8 mouse cellular contexts compared by ENCODE assay signal in the genomic region with DNA sequence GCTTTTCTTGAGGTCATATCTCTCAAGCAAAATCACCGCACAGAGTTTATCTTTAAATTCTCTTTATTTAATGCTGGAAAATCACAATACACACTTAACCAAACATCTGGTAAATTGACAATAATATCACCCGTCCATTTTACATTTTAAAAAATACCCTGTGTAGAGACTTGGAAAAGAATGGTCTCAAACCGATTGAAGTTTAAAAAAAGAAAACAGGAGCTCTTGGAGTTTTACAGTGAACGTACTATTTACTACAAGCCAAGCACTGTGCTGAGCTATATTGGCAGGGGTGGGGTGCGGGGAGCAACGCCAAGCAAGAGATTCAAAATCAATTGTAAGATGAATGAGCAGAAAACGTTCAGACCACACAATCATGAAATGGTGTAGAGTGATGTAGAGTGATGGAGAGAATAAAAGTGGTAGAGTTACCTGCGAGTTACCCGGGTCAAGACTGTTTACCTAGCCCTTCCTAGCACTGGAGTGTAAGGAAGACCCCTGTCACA. TPM values are rescaled to one million over a fixed set of nuclear protein-coding genes. Genes with fewer than 3 reads are reported as not detected.
DNase-seq lines count a peak whose midpoint lies in the region; ATAC-seq and TF ChIP-seq lines count a peak whose summit lies in the region.

Gene Ctbs (plus strand): TSS at position 51 of the 506 bp plus-strand sequence.

- WGBS in forebrain, embryonic 14.5 days = 50% methylated on average over 9 of the region's 9 CpGs
- 52% methylated on average over 9 of the region's 9 CpGs for WGBS in liver, postnatal 0 days (ENCODE audit: insufficient replicate concordance)

- DNase-seq in frontal cortex, postnatal 25 days (ENCODE audit: low spot score in 2 of 2) = no peak
- no peak for DNase-seq in CH12.LX (ENCODE audit: extremely low read depth)
- DNase-seq in forebrain, embryonic 14.5 days (ENCODE audit: low spot score) = no peak
- no peak for DNase-seq in liver, postnatal 0 days
- DNase-seq in ovary, adult 18-20 months (ENCODE audit: low spot score) = no peak
- DNase-seq in layer of hippocampus, postnatal 25 days (ENCODE audit: extremely low spot score in 1 of 2, low spot score in 1 of 2) = no peak
- DNase-seq in gastrocnemius, postnatal 25 days = no peak

- peaks cover 3% of the 10 kb centered on the region; the same call in 1 of the 2 replicates for H3K79me2 ChIP-seq in CH12.LX (replicated peaks; ENCODE audit: control insufficient read depth, extremely low read depth, insufficient read depth, poor library complexity, severe bottlenecking)

- TF ChIP-seq CTCF in CH12.LX (conservative IDR thresholded peaks at IDR 0.05 in 1 of 2, IDR thresholded peaks at IDR 0.05 in 1 of 2; ENCODE audit: low read depth in 2 of 2, low read length in 2 of 2) = no peak
- no peak for TF ChIP-seq CTCF in liver, postnatal 0 days (IDR thresholded peaks at IDR 0.05; ENCODE audit: low read depth)

- no peak for TF ChIP-seq EP300 in CH12.LX (IDR thresholded peaks at IDR 0.05; ENCODE audit: low read length)
- no peak for TF ChIP-seq EP300 in liver, postnatal 0 days (IDR thresholded peaks at IDR 0.05; ENCODE audit: low read depth)

- peak within 1 kb of the TSS; percentile 29; the same call in 1 of the 2 replicates for H3K27ac ChIP-seq in CH12.LX (ENCODE audit: insufficient read depth, low read depth)
- peak within 1 kb of the TSS; percentile 58; the same call in 1 of the 2 replicates for H3K27ac ChIP-seq in forebrain, embryonic 14.5 days (ENCODE audit: low read depth, low read length)
- H3K27ac ChIP-seq in liver, postnatal 0 days (ENCODE audit: low read depth) = peak within 1 kb of the TSS; percentile 93

- no peak for TF ChIP-seq POLR2A in CH12.LX (IDR thresholded peaks at IDR 0.05; ENCODE audit: low read depth, low read length)

- ATAC-seq in frontal cortex, adult (ENCODE audit: low TSS enrichment) = peak; percentile 18
- no peak for ATAC-seq in forebrain, embryonic 14.5 days
- ATAC-seq in liver, postnatal 0 days = 0 out of 2 replicates have a peak, but pooled peaks have one; percentile 0

- peak within 1 kb of the TSS; percentile 91 for H3K4me2 ChIP-seq in CH12.LX (ENCODE audit: insufficient read depth, low read depth, poor library complexity, severe bottlenecking)
- peak within 1 kb of the TSS; percentile 81 for H3K4me2 ChIP-seq in forebrain, embryonic 14.5 days (ENCODE audit: low read length)
- H3K4me2 ChIP-seq in liver, postnatal 0 days (ENCODE audit: low read depth, low read length) = peak within 1 kb of the TSS; percentile 84

- H3K36me3 ChIP-seq in CH12.LX (replicated peaks in 1 of 2; ENCODE audit: control insufficient read depth in 1 of 2, insufficient read depth in 1 of 2, low read length in 1 of 2) = peaks cover 0 to 20% of the 10 kb centered on the region in 2 experiments
- H3K36me3 ChIP-seq in forebrain, embryonic 14.5 days (ENCODE audit: control insufficient read depth, insufficient read depth, low read length) = no peaks in the 10 kb centered on the region
- no peaks in the 10 kb centered on the region for H3K36me3 ChIP-seq in liver, postnatal 0 days (replicated peaks; ENCODE audit: insufficient read depth, low read length)

- TF ChIP-seq RAD21 in CH12.LX (IDR thresholded peaks at IDR 0.05; ENCODE audit: low read depth, low read length) = no peak

- peak within 1 kb of the TSS; percentile 64 to 91 (median 89) for H3K4me3 ChIP-seq in CH12.LX (replicated peaks in 1 of 3; ENCODE audit: low read depth in 2 of 3, low read length in 2 of 3, poor library complexity in 1 of 3)
- H3K4me3 ChIP-seq in forebrain, embryonic 14.5 days (ENCODE audit: low read depth, low read length) = peak within 1 kb of the TSS; percentile 46
- peak within 1 kb of the TSS; percentile 59 for H3K4me3 ChIP-seq in liver, postnatal 0 days (ENCODE audit: low read depth, low read length)

- H3K9me3 ChIP-seq in CH12.LX (replicated peaks; ENCODE audit: low read length) = no peaks in the 10 kb centered on the region
- no peaks in the 10 kb centered on the region for H3K9me3 ChIP-seq in forebrain, embryonic 14.5 days (replicated peaks; ENCODE audit: control insufficient read depth, low read length)
- no peaks in the 10 kb centered on the region for H3K9me3 ChIP-seq in liver, postnatal 0 days (ENCODE audit: low read length)

- dilution Hi-C loops in CH12.LX (cut with MboI; ENCODE audit: extremely low pct_ligation_motif_present, extremely low pct_unique_long_range_greater_than_20kb, low sequenced_read_pairs) = no loop called here

- in situ Hi-C loops in CH12.LX (cut with MboI; ENCODE audit: low pct_ligation_motif_present, low pct_unique_long_range_greater_than_20kb, low sequenced_read_pairs) = no loop called here

- H3K4me1 ChIP-seq in CH12.LX (ENCODE audit: control insufficient read depth in 1 of 2, insufficient read depth in 2 of 2) = peaks cover 9 to 21% of the 10 kb centered on the region in 2 experiments
- 0 out of 2 replicates have a peak, but pooled peaks cover 3% of the 10 kb centered on the region for H3K4me1 ChIP-seq in forebrain, embryonic 14.5 days (ENCODE audit: control insufficient read depth, insufficient read depth, low read length)
- H3K4me1 ChIP-seq in liver, postnatal 0 days (ENCODE audit: insufficient read depth) = peaks cover 9% of the 10 kb centered on the region

- peak within 1 kb of the TSS; percentile 77 for H3K9ac ChIP-seq in CH12.LX (ENCODE audit: insufficient read depth, low read depth)
- peak within 1 kb of the TSS; percentile 70 for H3K9ac ChIP-seq in forebrain, embryonic 14.5 days (ENCODE audit: low read length)
- H3K9ac ChIP-seq in liver, postnatal 0 days (replicated peaks) = peak within 1 kb of the TSS; percentile 83

- H3K27me3 ChIP-seq in CH12.LX (replicated peaks) = no peaks in the 10 kb centered on the region
- H3K27me3 ChIP-seq in forebrain, embryonic 14.5 days (replicated peaks; ENCODE audit: control insufficient read depth, insufficient read depth, low read length) = no peaks in the 10 kb centered on the region
- no peaks in the 10 kb centered on the region for H3K27me3 ChIP-seq in liver, postnatal 0 days (ENCODE audit: insufficient read depth, low read length)

TF ChIP-seq in CH12.LX, 34 proteins besides CTCF, POLR2A, EP300 and RAD21:
- TF ChIP-seq MXI1 (IDR thresholded peaks at IDR 0.05; ENCODE audit: low read depth, low read length) (no peak), ZKSCAN1 (IDR thresholded peaks at IDR 0.05; ENCODE audit: borderline replicate concordance, low read depth, low read length) (no peak), MAX (IDR thresholded peaks at IDR 0.05; ENCODE audit: low read length) (no peak)
TF ChIP-seq in CH12.LX: peak in this region for 0.

RNA-seq across cellular contexts. Expression of gene Ctbs, which starts in this region (rescaled TPM):
- total RNA-seq in CH12.LX (2012; rRNA removed) (17.1 and 21.4 TPM in 2 replicates), CH12.LX (2014; rRNA removed) (48.8 and 56.9 TPM in 2 replicates)
- 26.5 and 33.5 TPM in 2 replicates for polyA plus RNA-seq in CH12.LX (2012; ENCODE audit: insufficient read length, low read depth)
- 4.0 and 5.0 TPM in 2 replicates for polyA plus RNA-seq in forebrain, embryonic 14.5 days (2014; fragmentation: Nextera tagmentation; extraction: Ambion mirVana)
- polyA plus RNA-seq in liver, postnatal 0 days (2015; fragmentation: Nextera tagmentation; extraction: Ambion mirVana) = 8.3 and 9.9 TPM in 2 replicates
- total RNA-seq in layer of hippocampus, postnatal 25 days (2021) = 1 to 10 TPM; 6.5 to 6.9 TPM
- 1 to 10 TPM; 3.3 to 3.8 TPM for total RNA-seq in gastrocnemius, postnatal 25 days (2021)

Comparison
In these comparisons a context has a peak if more than half of its experiments do, and no peak if none do; other contexts are left out.
1. H3K27ac ChIP-seq: peak in every context shown above with its lines; median percentile 93 in liver, postnatal 0 days; 58 in forebrain, embryonic 14.5 days; 29 in CH12.LX.